Mouse (Mus musculus): ENCODE measurements around the gene Mpzl3. TPM values are rescaled to one million over a fixed set of nuclear protein-coding genes. Genes with fewer than 3 reads are reported as not detected.

Mpzl3 gene
- 22.5 TPM for polyA plus RNA-seq (2017; shearing (Covaris generic))

DNA sequence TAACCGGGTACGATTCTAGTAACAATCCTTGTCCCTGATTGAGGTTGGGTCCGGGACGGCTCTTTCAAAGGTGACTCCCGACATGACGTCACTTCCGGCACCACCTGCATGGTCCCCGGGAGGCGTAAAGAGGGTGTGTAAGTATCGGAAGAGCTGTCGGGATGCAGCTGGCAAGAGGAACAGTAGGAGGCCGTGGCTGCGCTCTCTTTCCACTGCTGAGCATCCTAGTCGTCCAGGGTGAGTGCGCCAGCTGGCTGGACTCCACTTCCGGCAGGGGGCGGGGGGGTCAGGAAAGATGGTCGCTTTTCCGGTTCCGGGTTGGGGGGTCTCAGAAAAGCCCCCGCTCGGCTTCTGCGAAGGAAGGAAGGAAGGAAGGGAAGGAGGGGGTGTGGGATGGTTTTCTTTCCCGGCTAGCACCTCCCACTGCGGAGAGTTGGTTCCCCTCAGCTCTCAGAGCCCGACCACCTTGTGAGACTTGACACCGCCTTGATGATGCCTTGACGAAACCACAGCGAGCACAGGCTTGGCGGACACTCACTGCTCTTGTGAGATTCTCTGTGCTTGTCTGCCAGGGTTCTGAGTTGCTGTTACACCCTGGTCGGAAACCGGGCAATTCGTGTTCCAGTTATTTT lies at the start of gene Mpzl3:
TSS of gene Mpzl3 (plus strand) at position 105 of the 632 bp plus-strand sequence.

DNA sequence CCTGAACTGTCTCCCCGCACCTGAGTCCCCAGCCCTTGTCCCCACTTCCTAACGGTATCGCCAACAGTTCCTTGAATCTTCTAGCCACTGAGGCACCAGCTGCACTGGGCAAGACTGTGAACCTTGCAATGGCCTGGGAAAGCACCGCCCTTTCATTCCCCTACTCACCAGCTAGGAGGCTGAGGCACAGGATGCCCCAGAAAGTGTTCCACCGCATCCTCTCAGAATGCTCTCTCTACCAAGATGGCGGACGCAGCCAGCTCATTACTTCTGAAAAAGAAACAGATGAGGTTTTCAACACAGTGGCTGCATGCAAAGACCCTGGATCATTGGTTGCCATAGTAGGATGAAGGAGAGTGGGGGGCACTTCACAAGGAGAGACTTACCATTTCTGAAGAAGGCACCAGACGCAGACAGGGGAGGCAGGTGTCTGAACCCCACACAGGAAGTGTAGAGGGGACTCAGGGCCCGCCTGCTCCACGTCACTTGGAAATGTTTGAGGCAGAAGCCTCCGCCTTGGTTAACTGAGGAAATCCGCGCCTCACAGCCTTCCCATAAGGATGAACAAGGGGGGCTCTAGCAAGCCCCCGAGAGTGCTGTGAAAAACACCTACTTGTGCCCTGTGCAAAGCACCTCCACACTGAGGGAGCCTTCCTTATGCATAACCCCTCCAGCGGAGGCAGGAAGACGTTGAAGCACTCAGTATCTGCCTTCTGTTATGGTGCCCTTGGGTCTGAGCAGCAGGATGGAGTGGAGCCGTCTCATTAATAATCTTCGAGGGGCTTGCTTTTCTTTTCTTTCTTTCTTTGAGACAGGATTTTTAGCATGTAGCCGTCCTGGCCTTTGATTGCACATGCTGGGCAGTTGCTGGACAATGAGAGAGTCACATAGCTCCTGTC lies 45.6 kb upstream of the Mpzl3 start, which contains the start of gene Cd3e:
TSS of gene Cd3e (minus strand) at position 448 of the 899 bp plus-strand sequence.

DNA sequence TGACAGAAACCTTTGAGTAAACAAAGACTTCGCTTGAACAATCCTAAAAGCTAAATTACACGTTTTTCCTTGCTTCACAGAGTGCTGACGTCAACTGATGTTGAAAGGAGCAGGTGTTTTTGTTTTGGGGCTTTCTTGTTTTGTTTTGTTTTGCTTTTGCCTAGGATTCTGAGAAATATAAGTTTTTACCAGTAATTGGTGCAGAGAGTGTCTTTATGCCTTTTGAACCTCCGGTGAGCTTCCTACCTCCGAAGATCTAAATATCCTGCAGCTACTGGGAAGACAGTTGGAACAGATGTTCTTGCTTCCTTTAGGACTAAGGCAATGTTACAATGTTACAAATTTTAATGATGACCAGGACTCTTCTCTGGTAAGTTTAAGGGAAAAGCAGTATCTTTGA lies 15.5 kb upstream of the Mpzl3 start, which contains the start of gene Mpzl2:
TSS of gene Mpzl2 (plus strand) at position 301 of the 400 bp plus-strand sequence.

DNA sequence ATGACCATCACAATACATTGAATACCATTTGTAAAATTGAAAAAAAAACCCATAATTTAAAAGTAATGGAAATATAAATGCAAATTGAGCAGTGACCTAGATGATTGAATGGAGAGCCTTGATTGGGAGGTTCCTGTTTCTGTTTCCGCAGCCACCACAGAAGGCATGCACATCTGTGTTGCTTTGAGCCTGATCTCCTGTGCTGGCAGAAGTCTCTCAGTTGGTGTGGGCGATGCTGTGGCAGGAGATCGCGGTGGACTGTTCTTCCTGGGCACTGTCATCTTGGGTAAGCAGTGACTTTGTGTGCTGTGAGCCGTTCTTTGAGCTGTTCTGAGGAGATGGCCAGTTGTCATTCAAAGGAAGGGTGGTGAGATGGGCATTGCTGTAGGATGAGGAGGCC lies 24.0 kb downstream of the Mpzl3 start, which contains the start of gene Jaml:
TSS of gene Jaml (plus strand) at position 173 of the 400 bp plus-strand sequence.

DNA sequence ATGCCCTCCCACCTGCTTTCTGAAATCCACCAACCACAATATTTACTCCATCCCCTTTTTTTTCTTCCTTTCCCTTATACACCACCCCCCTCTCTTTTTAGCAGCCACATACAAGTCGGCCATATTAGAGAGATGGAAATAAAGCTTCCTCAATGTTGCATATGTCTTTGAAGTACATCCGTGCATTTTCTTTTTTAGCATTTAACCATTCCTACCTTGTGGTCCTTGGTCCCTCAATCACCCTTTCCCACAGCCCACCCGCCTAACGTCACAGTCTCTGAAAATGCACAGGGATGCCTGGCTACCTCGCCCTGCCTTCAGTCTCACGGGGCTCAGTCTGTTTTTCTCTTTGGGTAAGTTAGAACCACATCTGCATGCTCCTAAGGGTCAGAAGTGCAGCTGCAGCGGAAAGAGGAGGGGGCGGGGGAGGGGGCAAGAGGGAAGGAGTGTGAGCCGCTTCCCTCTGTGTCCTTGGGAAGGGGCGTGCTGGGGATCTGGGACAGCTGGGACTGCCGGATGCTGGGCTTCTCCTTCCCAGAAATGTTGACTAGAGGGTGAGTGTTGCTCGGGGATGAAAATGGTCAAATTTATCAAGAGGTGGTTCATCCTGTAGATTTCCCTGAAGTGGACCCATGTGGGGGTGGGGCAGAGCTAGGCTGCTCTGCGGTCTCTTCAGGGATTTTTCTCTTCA lies 62.9 kb downstream of the Mpzl3 start, which contains the start of gene Scn2b:
TSS of gene Scn2b (plus strand) at position 42 of the 691 bp plus-strand sequence.

Other genes with a start within 250 kb of the Mpzl3 start
- 22.1 TPM for gene Kmt2a, start 173.9 kb upstream of the Mpzl3 start, polyA plus RNA-seq (2017; shearing (Covaris generic))
- 408 TPM for gene Atp5l, start 134.4 kb upstream of the Mpzl3 start, polyA plus RNA-seq (2017; shearing (Covaris generic))
- 58.4 TPM for gene Ube4a, start 89.6 kb upstream of the Mpzl3 start, polyA plus RNA-seq (2017; shearing (Covaris generic))
- 1,544 TPM for gene Cd3g, start 74.8 kb upstream of the Mpzl3 start, polyA plus RNA-seq (2017; shearing (Covaris generic))
- gene Cd3d, start 73.4 kb upstream of the Mpzl3 start, polyA plus RNA-seq (2017; shearing (Covaris generic)): 1,135 TPM
- 1,627 TPM for gene Cd3e, start 45.6 kb upstream of the Mpzl3 start, polyA plus RNA-seq (2017; shearing (Covaris generic))
- gene Mpzl2, start 15.4 kb upstream of the Mpzl3 start, polyA plus RNA-seq (2017; shearing (Covaris generic)): 0.17 TPM
- 20.0 TPM for gene Jaml, start 24.0 kb downstream of the Mpzl3 start, polyA plus RNA-seq (2017; shearing (Covaris generic))
- gene Scn2b, start 62.6 kb downstream of the Mpzl3 start, polyA plus RNA-seq (2017; shearing (Covaris generic)): 0.07 TPM
- gene Scn4b, start 83.2 kb downstream of the Mpzl3 start, polyA plus RNA-seq (2017; shearing (Covaris generic)): not detected
- gene BC049352, start 126.8 kb downstream of the Mpzl3 start, polyA plus RNA-seq (2017; shearing (Covaris generic)): 1.2 TPM
- gene Tmprss4, start 148.9 kb downstream of the Mpzl3 start, polyA plus RNA-seq (2017; shearing (Covaris generic)): not detected
- gene Il10ra, start 214.0 kb downstream of the Mpzl3 start, polyA plus RNA-seq (2017; shearing (Covaris generic)): 89.2 TPM